Mouse (Mus musculus) small intestine, adult 2 months (tissue): ENCODE data around the gene Olfr729. TPM values are rescaled to one million over a fixed set of nuclear protein-coding genes. Genes with fewer than 3 reads are reported as not detected.

ENCODE experiments used
- H3K27ac ChIP-seq: fragments of 200-500 bp; 2 replicates; pipeline ENCODE4 v1.5.1; 2012; ENCODE audit warnings: low read depth, low read length, control low read depth, inconsistent platforms; ENCODE audit not compliant: insufficient read depth
- H3K27me3 ChIP-seq: fragments of 200-500 bp; 2 replicates; pipeline ENCODE4 v1.6.1; 2012; ENCODE audit warnings: mild to moderate bottlenecking, moderate library complexity, low read length, inconsistent platforms; ENCODE audit not compliant: control insufficient read depth, insufficient read depth
- H3K36me3 ChIP-seq: fragments of 200-500 bp; 2 replicates; pipeline ENCODE4 v1.6.1; 2012; ENCODE audit warnings: mild to moderate bottlenecking, low read length, control low read depth, inconsistent platforms; ENCODE audit not compliant: control insufficient read depth, insufficient read depth
- H3K4me1 ChIP-seq: fragments of 200-500 bp; 2 replicates; pipeline ENCODE4 v1.6.1; 2012; ENCODE audit warnings: low read length, inconsistent platforms, mixed read lengths; ENCODE audit not compliant: control insufficient read depth, insufficient read depth, insufficient read length
- H3K4me3 ChIP-seq: fragments of 200-500 bp; 2 replicates; pipeline ENCODE4 v1.5.1; 2012; ENCODE audit warnings: low read depth, mild to moderate bottlenecking, control low read depth, inconsistent platforms, low read length, moderate library complexity
- CTCF ChIP-seq: fragments of 200-500 bp; IDR thresholded peaks from 2 replicates; pipeline ENCODE4 v1.5.1; 2012; ENCODE audit warnings: low read depth, mild to moderate bottlenecking, control low read depth, inconsistent platforms, low read length, moderate library complexity, mixed read lengths; ENCODE audit not compliant: insufficient replicate concordance, insufficient read length; ENCODE audit errors: extremely low read depth
- POLR2A ChIP-seq: fragments of 200-500 bp; IDR thresholded peaks from 2 replicates; pipeline ENCODE4 v1.6.1; 2012; ENCODE audit warnings: low read depth, mild to moderate bottlenecking, control low read depth, inconsistent platforms, low read length, moderate library complexity
- WGBS: fragments of 180-500 bp; shearing (Covaris S2); methylation state at CpG from one replicate; pipeline ENCODE4 v1.1.7; 2018; 5-methylcytosine and 5-hydroxymethylcytosine counted together
- polyA plus RNA-seq: library from polyadenylated mRNA; depleted of rRNA; stranded (reverse); fragments of >200 nt; gene quantifications from 2 replicates; pipeline ENCODE4 v1.2.3, GENCODE M21; 2012; rRNA removed

The Olfr729 gene
- not detected in 2 replicates for polyA plus RNA-seq

DNA sequence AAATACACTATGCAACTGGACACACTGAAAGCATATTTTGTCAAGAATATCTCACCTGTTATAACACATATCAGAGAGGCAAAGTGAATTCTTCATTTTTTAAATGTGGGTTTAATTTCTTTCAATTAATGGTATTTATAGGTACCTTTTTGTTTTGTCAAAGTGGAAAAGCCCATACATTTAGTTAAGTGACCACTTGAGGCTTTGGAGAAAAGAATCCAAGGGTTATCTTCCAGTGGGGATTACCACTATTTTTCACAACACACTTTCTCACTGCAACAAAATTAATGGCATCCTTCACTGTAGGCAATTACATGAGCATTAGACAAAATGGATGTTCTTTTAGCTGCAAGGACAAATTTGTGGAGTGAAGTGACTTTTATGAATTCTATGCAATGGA, at the start of gene Olfr729:
Gene Olfr729 (minus strand): TSS at position 101 of the 400 bp plus-strand sequence.
- H3K4me1 ChIP-seq, result no peaks in the 10 kb centered on the region
- no peak for TF ChIP-seq POLR2A
- TF ChIP-seq CTCF, result no peak
- no peak within 1 kb of the TSS for H3K27ac ChIP-seq
- no peaks in the 10 kb centered on the region for H3K27me3 ChIP-seq
- no peaks in the 10 kb centered on the region for H3K36me3 ChIP-seq
- H3K4me3 ChIP-seq, result no peak within 1 kb of the TSS

DNA sequence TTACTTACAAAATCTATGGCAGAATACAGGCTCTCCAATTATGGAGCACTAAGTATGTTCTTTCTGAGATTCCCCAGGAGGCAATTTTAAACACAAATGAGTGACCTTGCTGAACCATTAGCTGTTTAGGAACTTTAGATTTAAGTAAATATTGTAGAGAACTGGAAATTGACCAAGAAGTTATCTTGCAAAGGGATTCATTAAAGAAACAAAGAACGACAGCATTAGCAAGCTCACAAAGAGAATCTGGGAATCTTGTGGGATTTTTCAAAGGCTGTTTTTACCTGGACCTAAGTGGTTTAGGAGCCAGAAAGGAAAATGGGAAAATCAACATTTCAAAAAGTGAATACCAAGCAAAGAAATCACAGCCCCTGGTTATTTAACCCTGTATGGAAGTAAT, 35.4 kb upstream of the Olfr729 start, which contains the start of gene Olfr730:
Gene Olfr730 (minus strand): TSS at position 101 of the 400 bp plus-strand sequence.
- Histone ChIP-seq H3K27me3 (no peaks in the 10 kb centered on the region), H3K4me1 (no peaks in the 10 kb centered on the region), H3K36me3 (no peaks in the 10 kb centered on the region), H3K27ac (no peak within 1 kb of the TSS), H3K4me3 (no peak within 1 kb of the TSS)
- no peak for TF ChIP-seq CTCF
- no peak for TF ChIP-seq POLR2A
- 51% methylated on average over 1 of the region's 1 CpGs for WGBS

- 87% methylated on average over 5 of the region's 5 CpGs for WGBS
- Histone ChIP-seq H3K4me1 (no peaks in the 10 kb centered on the region), H3K36me3 (no peaks in the 10 kb centered on the region), H3K4me3 (no peak within 1 kb of the TSS), H3K27me3 (no peaks in the 10 kb centered on the region), H3K27ac (no peak within 1 kb of the TSS)
- TF ChIP-seq CTCF, result no peak
- TF ChIP-seq POLR2A, result no peak
These were observed 10.1 kb downstream of the Olfr729 start, which contains the start of gene Olfr728 for GRCm38 (mm10) chr14:50142580-50142979. Gene Olfr728, minus strand, starts transcription at chr14:50142680.

DNA sequence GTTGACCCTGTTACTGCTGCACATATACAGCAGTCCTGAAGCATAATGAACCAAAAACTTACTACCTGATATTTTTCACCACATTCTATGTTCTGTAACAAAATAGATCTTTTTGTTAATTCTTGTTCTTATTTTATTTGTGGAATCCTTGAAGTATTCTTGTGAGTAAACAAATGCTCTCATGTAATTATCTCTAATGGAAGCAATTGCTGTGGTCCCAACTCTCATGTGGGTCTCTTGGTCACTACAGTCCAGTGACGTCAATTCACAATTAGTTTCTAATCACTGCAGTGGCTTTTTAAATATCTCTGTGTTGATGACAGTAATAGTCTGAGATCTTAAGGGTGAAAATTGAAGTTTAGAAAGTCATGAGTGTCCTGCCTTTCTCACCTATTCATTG, 29.8 kb downstream of the Olfr729 start, which contains the start of gene Olfr727:
Gene Olfr727 (plus strand): TSS at position 301 of the 400 bp plus-strand sequence.
- no peak within 1 kb of the TSS for H3K4me3 ChIP-seq
- WGBS, result 91% methylated on average over 1 of the region's 1 CpGs
- no peaks in the 10 kb centered on the region for H3K27me3 ChIP-seq
- H3K27ac ChIP-seq, result no peak within 1 kb of the TSS
- H3K4me1 ChIP-seq, result no peaks in the 10 kb centered on the region
- TF ChIP-seq POLR2A, result no peak
- no peaks in the 10 kb centered on the region for H3K36me3 ChIP-seq

Other genes with a start within 250 kb of the Olfr729 start
- gene Olfr723, start 221.1 kb downstream of the Olfr729 start, polyA plus RNA-seq, result not detected in 2 replicates
- not detected in 2 replicates for gene Olfr724, start 189.6 kb downstream of the Olfr729 start, polyA plus RNA-seq
- gene Olfr725, start 112.5 kb downstream of the Olfr729 start, polyA plus RNA-seq, result not detected in 2 replicates
- gene Olfr726, start 62.0 kb downstream of the Olfr729 start, polyA plus RNA-seq, result not detected in 2 replicates
- gene Olfr727, start 29.7 kb downstream of the Olfr729 start, polyA plus RNA-seq, result not detected in 2 replicates
- not detected in 2 replicates for gene Olfr728, start 10.2 kb downstream of the Olfr729 start, polyA plus RNA-seq
- not detected in 2 replicates for gene Olfr730, start 35.3 kb upstream of the Olfr729 start, polyA plus RNA-seq
- gene Olfr731, start 89.0 kb upstream of the Olfr729 start, polyA plus RNA-seq, result not detected in 2 replicates
- gene Olfr732, start 131.3 kb upstream of the Olfr729 start, polyA plus RNA-seq, result not detected in 2 replicates
- gene Olfr733, start 148.6 kb upstream of the Olfr729 start, polyA plus RNA-seq, result not detected in 2 replicates
- not detected in 2 replicates for gene Olfr734, start 173.9 kb upstream of the Olfr729 start, polyA plus RNA-seq
- gene Olfr735, start 196.0 kb upstream of the Olfr729 start, polyA plus RNA-seq, result not detected in 2 replicates
- 0.13 and 0.24 TPM in 2 replicates for gene Tlr11, start 205.0 kb upstream of the Olfr729 start, polyA plus RNA-seq
- not detected in 2 replicates for gene Olfr736, start 228.3 kb upstream of the Olfr729 start, polyA plus RNA-seq